Mouse (Mus musculus) lung, postnatal 0 days (tissue): ENCODE measurements around the gene Ankzf1.

Source experiments
- CTCF ChIP-seq: IDR thresholded peaks from 2 replicates; pipeline ENCODE4 v1.5.1; 2016; ENCODE audit warnings: antibody characterized with exemption, mild to moderate bottlenecking
- EP300 ChIP-seq: IDR thresholded peaks from 2 replicates; pipeline ENCODE4 v1.6.1; 2016; ENCODE audit warnings: antibody characterized with exemption, mild to moderate bottlenecking, control low read depth

DNA sequence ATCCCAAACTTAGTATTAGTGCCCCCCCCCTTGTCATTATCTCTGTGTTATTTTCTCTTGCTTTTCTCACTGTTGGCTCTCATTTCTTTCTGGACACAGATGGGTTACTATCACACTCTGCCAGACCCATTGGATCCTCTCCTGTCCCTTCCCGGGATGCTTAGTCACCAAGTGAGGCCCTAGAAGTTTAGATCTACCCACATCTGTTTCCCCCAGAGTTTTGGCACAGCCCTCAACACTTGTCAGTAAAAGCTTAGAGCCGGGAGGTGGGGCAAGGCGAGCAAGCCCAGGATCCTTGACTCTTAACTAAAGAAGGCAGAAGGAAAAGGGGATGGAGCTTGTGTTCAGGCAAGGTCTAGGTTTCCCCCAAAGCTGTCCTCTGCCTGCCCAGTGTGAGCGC is 37.2 kb downstream of the Ankzf1 start:
- TF ChIP-seq CTCF (no peak), EP300 (no peak)
